Mouse (Mus musculus): ENCODE measurements around the gene Homer2.

The Homer2 gene

GRCm38 (mm10) chr7:81710166-81710565, 2.8 kb upstream of the Homer2 start:
- Histone ChIP-seq H3K27me3 (ENCODE audit: insufficient read depth, low read length) (peaks cover 57% of the 10 kb centered on the region), H3K4me3 (replicated peaks; ENCODE audit: low read length) (no peak overlapping the region), H3K36me3 (ENCODE audit: insufficient read depth, low read length) (no peaks in the 10 kb centered on the region), H3K4me1 (replicated peaks; ENCODE audit: low read depth, low read length) (peaks cover 14% of the 10 kb centered on the region), H3K9me3 (ENCODE audit: low read length) (peaks cover 5% of the 10 kb centered on the region)
- TF ChIP-seq NANOG (IDR thresholded peaks at IDR 0.05; ENCODE audit: borderline replicate concordance, low read length) = no peak
- no peak for TF ChIP-seq CTCF (conservative IDR thresholded peaks at IDR 0.05; ENCODE audit: low read length)

- TF ChIP-seq CTCF (conservative IDR thresholded peaks at IDR 0.05; ENCODE audit: low read length) = no peak
- TF ChIP-seq POU5F1 (IDR thresholded peaks at IDR 0.05; ENCODE audit: borderline replicate concordance, low read length) = no peak
- no peak for TF ChIP-seq NANOG (IDR thresholded peaks at IDR 0.05; ENCODE audit: borderline replicate concordance, low read length)
- H3K4me3 ChIP-seq (replicated peaks; ENCODE audit: low read length) = no peak overlapping the region
- H3K4me1 ChIP-seq (replicated peaks; ENCODE audit: low read depth, low read length) = peaks cover 14% of the 10 kb centered on the region
- no peaks in the 10 kb centered on the region for H3K36me3 ChIP-seq (ENCODE audit: insufficient read depth, low read length)
- H3K27me3 ChIP-seq (ENCODE audit: insufficient read depth, low read length) = peaks cover 75% of the 10 kb centered on the region
- H3K9me3 ChIP-seq (ENCODE audit: low read length) = peaks cover 16% of the 10 kb centered on the region
Measured at GRCm38 (mm10) chr7:81708165-81708564, 838 bp upstream of the Homer2 start.

GRCm38 (mm10) chr7:81706416-81707391, 623 bp downstream of the Homer2 start:
- Histone ChIP-seq H3K27me3 (ENCODE audit: insufficient read depth, low read length) (peaks cover 83% of the 10 kb centered on the region), H3K9me3 (ENCODE audit: low read length) (peaks cover 16% of the 10 kb centered on the region), H3K4me1 (replicated peaks; ENCODE audit: low read depth, low read length) (peaks cover 14% of the 10 kb centered on the region), H3K36me3 (ENCODE audit: insufficient read depth, low read length) (no peaks in the 10 kb centered on the region), H3K4me3 (replicated peaks; ENCODE audit: low read length) (peak overlapping the region; percentile 81)
- no peak for TF ChIP-seq CTCF (conservative IDR thresholded peaks at IDR 0.05; ENCODE audit: low read length)
- TF ChIP-seq NANOG (IDR thresholded peaks at IDR 0.05; ENCODE audit: borderline replicate concordance, low read length) = no peak
- no peak for TF ChIP-seq POU5F1 (IDR thresholded peaks at IDR 0.05; ENCODE audit: borderline replicate concordance, low read length)

- peaks cover 14% of the 10 kb centered on the region for H3K4me1 ChIP-seq (replicated peaks; ENCODE audit: low read depth, low read length)
- H3K27me3 ChIP-seq (ENCODE audit: insufficient read depth, low read length) = peaks cover 79% of the 10 kb centered on the region
- H3K9me3 ChIP-seq (ENCODE audit: low read length) = peaks cover 16% of the 10 kb centered on the region
- TF ChIP-seq POU5F1 (IDR thresholded peaks at IDR 0.05; ENCODE audit: borderline replicate concordance, low read length) = no peak
- TF ChIP-seq CTCF (conservative IDR thresholded peaks at IDR 0.05; ENCODE audit: low read length) = no peak
- TF ChIP-seq NANOG (IDR thresholded peaks at IDR 0.05; ENCODE audit: borderline replicate concordance, low read length) = no peak
- H3K4me3 ChIP-seq (replicated peaks; ENCODE audit: low read length) = peak overlapping the region; percentile 81
- H3K36me3 ChIP-seq (ENCODE audit: insufficient read depth, low read length) = no peaks in the 10 kb centered on the region
Measured at GRCm38 (mm10) chr7:81706027-81706415, 1.3 kb downstream of the Homer2 start.

GRCm38 (mm10) chr7:81698357-81698756, 9.0 kb downstream of the Homer2 start:
- no peaks in the 10 kb centered on the region for H3K9me3 ChIP-seq (ENCODE audit: low read length)
- no peaks in the 10 kb centered on the region for H3K36me3 ChIP-seq (ENCODE audit: insufficient read depth, low read length)
- no peaks in the 10 kb centered on the region for H3K4me1 ChIP-seq (replicated peaks; ENCODE audit: low read depth, low read length)
- H3K4me3 ChIP-seq (replicated peaks; ENCODE audit: low read length) = no peak overlapping the region
- H3K27me3 ChIP-seq (ENCODE audit: insufficient read depth, low read length) = peaks cover 18% of the 10 kb centered on the region
- no peak for TF ChIP-seq CTCF (conservative IDR thresholded peaks at IDR 0.05; ENCODE audit: low read length)

GRCm38 (mm10) chr7:81697954-81698353, 9.4 kb downstream of the Homer2 start:
- TF ChIP-seq CTCF (conservative IDR thresholded peaks at IDR 0.05; ENCODE audit: low read length) = no peak
- TF ChIP-seq NANOG (IDR thresholded peaks at IDR 0.05; ENCODE audit: borderline replicate concordance, low read length) = no peak
- no peak for TF ChIP-seq POU5F1 (IDR thresholded peaks at IDR 0.05; ENCODE audit: borderline replicate concordance, low read length)
- no peaks in the 10 kb centered on the region for H3K9me3 ChIP-seq (ENCODE audit: low read length)
- H3K4me3 ChIP-seq (replicated peaks; ENCODE audit: low read length) = no peak overlapping the region
- H3K27me3 ChIP-seq (ENCODE audit: insufficient read depth, low read length) = peaks cover 14% of the 10 kb centered on the region
- H3K4me1 ChIP-seq (replicated peaks; ENCODE audit: low read depth, low read length) = no peaks in the 10 kb centered on the region
- H3K36me3 ChIP-seq (ENCODE audit: insufficient read depth, low read length) = no peaks in the 10 kb centered on the region

GRCm38 (mm10) chr7:81695763-81696533, 11.4 kb downstream of the Homer2 start:
- Histone ChIP-seq H3K27me3 (ENCODE audit: insufficient read depth, low read length) (peaks cover 7% of the 10 kb centered on the region; the same call in 1 of the 2 replicates), H3K36me3 (ENCODE audit: insufficient read depth, low read length) (no peaks in the 10 kb centered on the region), H3K4me1 (replicated peaks; ENCODE audit: low read depth, low read length) (peaks cover 2% of the 10 kb centered on the region; the same call in 1 of the 2 replicates), H3K4me3 (replicated peaks; ENCODE audit: low read length) (no peak overlapping the region), H3K9me3 (ENCODE audit: low read length) (no peaks in the 10 kb centered on the region)
- TF ChIP-seq NANOG (IDR thresholded peaks at IDR 0.05; ENCODE audit: borderline replicate concordance, low read length) = no peak
- no peak for TF ChIP-seq CTCF (conservative IDR thresholded peaks at IDR 0.05; ENCODE audit: low read length)
- TF ChIP-seq POU5F1 (IDR thresholded peaks at IDR 0.05; ENCODE audit: borderline replicate concordance, low read length) = no peak

- no peak for TF ChIP-seq NANOG (IDR thresholded peaks at IDR 0.05; ENCODE audit: borderline replicate concordance, low read length)
- TF ChIP-seq POU5F1 (IDR thresholded peaks at IDR 0.05; ENCODE audit: borderline replicate concordance, low read length) = no peak
- no peak for TF ChIP-seq CTCF (conservative IDR thresholded peaks at IDR 0.05; ENCODE audit: low read length)
Measured at GRCm38 (mm10) chr7:81691067-81691466, 16.3 kb downstream of the Homer2 start.

More at GRCm38 (mm10) chr7:81691067-81691466, 16.3 kb downstream of the Homer2 start:
- H3K27me3 ChIP-seq (ENCODE audit: insufficient read depth, low read length) = peaks cover 9% of the 10 kb centered on the region; the same call in 1 of the 2 replicates
- H3K4me3 ChIP-seq (replicated peaks; ENCODE audit: low read length) = no peak overlapping the region
- H3K9me3 ChIP-seq (ENCODE audit: low read length) = no peaks in the 10 kb centered on the region
- no peaks in the 10 kb centered on the region for H3K36me3 ChIP-seq (ENCODE audit: insufficient read depth, low read length)
- peaks cover 4% of the 10 kb centered on the region; the same call in 1 of the 2 replicates for H3K4me1 ChIP-seq (replicated peaks; ENCODE audit: low read depth, low read length)

Data from E14TG2a.4 (cell line).